Mouse (Mus musculus): ENCODE measurements around the gene Glp2r. TPM values are rescaled to one million over a fixed set of nuclear protein-coding genes. Genes with fewer than 3 reads are reported as not detected.

Glp2r gene
- polyA plus RNA-seq, 1 experiment from 2014 or later, result not detected

GRCm38 (mm10) chr11:67672140-67672539 lies 98.8 kb downstream of the Glp2r start:
- no peaks in the 10 kb centered on the region for H3K36me3 ChIP-seq (ENCODE audit: control insufficient read depth, insufficient read depth, low read length)
- no peak overlapping the region for H3K27ac ChIP-seq (ENCODE audit: low read depth, low read length)
- DNase-seq (ENCODE audit: low spot score), result no peak
- no peak overlapping the region for H3K4me2 ChIP-seq (replicated peaks; ENCODE audit: low read depth, low read length)
- 74% methylated on average over 5 of the region's 5 CpGs for WGBS
- ATAC-seq (ENCODE audit: low FRiP score), result no peak
- H3K4me1 ChIP-seq (replicated peaks; ENCODE audit: control insufficient read depth, insufficient read depth, low read length), result no peaks in the 10 kb centered on the region
- no peak overlapping the region for H3K4me3 ChIP-seq (ENCODE audit: low read depth, low read length)
- no peaks in the 10 kb centered on the region for H3K9me3 ChIP-seq (ENCODE audit: control insufficient read depth, low read length)
- H3K27me3 ChIP-seq (ENCODE audit: control insufficient read depth, insufficient read depth, low read length), result no peaks in the 10 kb centered on the region
- H3K9ac ChIP-seq (ENCODE audit: low read depth, low read length), result no peak overlapping the region

GRCm38 (mm10) chr11:67670031-67670430 lies 100.9 kb downstream of the Glp2r start:
- no peak for ATAC-seq (ENCODE audit: low FRiP score)
- Histone ChIP-seq H3K27ac (ENCODE audit: low read depth, low read length) (no peak overlapping the region), H3K4me3 (ENCODE audit: low read depth, low read length) (no peak overlapping the region), H3K4me2 (replicated peaks; ENCODE audit: low read depth, low read length) (no peak overlapping the region), H3K4me1 (replicated peaks; ENCODE audit: control insufficient read depth, insufficient read depth, low read length) (no peaks in the 10 kb centered on the region), H3K36me3 (ENCODE audit: control insufficient read depth, insufficient read depth, low read length) (no peaks in the 10 kb centered on the region), H3K9ac (ENCODE audit: low read depth, low read length) (no peak overlapping the region), H3K27me3 (ENCODE audit: control insufficient read depth, insufficient read depth, low read length) (no peaks in the 10 kb centered on the region), H3K9me3 (ENCODE audit: control insufficient read depth, low read length) (no peaks in the 10 kb centered on the region)
- no peak for DNase-seq (ENCODE audit: low spot score)
- 95% methylated on average over 6 of the region's 6 CpGs for WGBS

GRCm38 (mm10) chr11:67668460-67669007 lies 102.4 kb downstream of the Glp2r start:
- Histone ChIP-seq H3K27ac (ENCODE audit: low read depth, low read length) (no peak overlapping the region), H3K27me3 (ENCODE audit: control insufficient read depth, insufficient read depth, low read length) (no peaks in the 10 kb centered on the region), H3K9me3 (ENCODE audit: control insufficient read depth, low read length) (no peaks in the 10 kb centered on the region), H3K4me2 (replicated peaks; ENCODE audit: low read depth, low read length) (no peak overlapping the region), H3K4me1 (replicated peaks; ENCODE audit: control insufficient read depth, insufficient read depth, low read length) (no peaks in the 10 kb centered on the region), H3K4me3 (ENCODE audit: low read depth, low read length) (no peak overlapping the region), H3K36me3 (ENCODE audit: control insufficient read depth, insufficient read depth, low read length) (no peaks in the 10 kb centered on the region), H3K9ac (ENCODE audit: low read depth, low read length) (no peak overlapping the region)
- 89% methylated on average over 3 of the region's 3 CpGs for WGBS
- DNase-seq (ENCODE audit: low spot score) (no peak), ATAC-seq (ENCODE audit: low FRiP score) (no peak)

DNA sequence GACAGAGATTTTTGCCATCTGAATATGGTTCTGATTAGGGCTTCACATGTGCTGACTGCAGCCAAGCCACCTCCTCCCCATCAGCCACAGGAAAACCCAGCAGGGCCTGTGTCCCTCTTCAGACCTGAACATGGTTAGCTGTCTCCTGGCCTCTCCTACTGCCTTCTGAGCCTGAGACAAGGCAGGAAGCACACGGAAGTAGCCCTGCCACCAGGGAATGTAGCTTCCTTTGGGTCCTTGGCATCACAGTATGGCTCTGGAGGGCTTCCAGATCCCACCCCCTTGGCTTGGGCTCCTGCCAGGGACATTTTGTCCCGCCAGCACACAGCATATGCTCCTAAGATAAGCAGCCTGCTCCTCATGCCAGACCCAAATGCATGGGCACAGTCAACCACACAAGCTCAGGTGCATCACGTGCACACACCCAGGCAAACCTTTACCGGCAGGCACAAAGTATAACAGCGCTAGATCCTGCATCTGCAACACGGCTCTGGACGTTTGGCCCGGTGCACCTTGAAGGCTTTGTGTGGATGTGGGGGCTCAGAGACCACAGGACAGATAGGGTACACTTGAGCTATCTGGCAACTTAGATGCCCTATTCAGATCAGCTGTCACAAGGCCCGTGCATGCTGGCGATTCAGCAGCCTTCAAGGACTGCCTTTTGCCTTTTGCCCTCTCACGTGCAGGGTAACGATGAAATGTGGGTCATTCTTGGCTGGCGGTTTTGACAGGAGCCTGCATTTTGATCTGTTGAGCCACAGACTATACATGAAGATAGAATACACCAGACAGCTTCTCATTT lies 103.2 kb downstream of the Glp2r start:
- H3K9ac ChIP-seq (ENCODE audit: low read depth, low read length), result no peak overlapping the region
- H3K4me2 ChIP-seq (replicated peaks; ENCODE audit: low read depth, low read length), result no peak overlapping the region
- ATAC-seq (ENCODE audit: low FRiP score) (no peak), DNase-seq (ENCODE audit: low spot score) (no peak)
- no peak overlapping the region for H3K4me3 ChIP-seq (ENCODE audit: low read depth, low read length)
- 84% methylated on average over 13 of the region's 13 CpGs for WGBS
- H3K9me3 ChIP-seq (ENCODE audit: control insufficient read depth, low read length), result no peaks in the 10 kb centered on the region
- H3K36me3 ChIP-seq (ENCODE audit: control insufficient read depth, insufficient read depth, low read length), result no peaks in the 10 kb centered on the region
- H3K27me3 ChIP-seq (ENCODE audit: control insufficient read depth, insufficient read depth, low read length), result no peaks in the 10 kb centered on the region
- H3K27ac ChIP-seq (ENCODE audit: low read depth, low read length), result no peak overlapping the region
- H3K4me1 ChIP-seq (replicated peaks; ENCODE audit: control insufficient read depth, insufficient read depth, low read length), result no peaks in the 10 kb centered on the region

DNA sequence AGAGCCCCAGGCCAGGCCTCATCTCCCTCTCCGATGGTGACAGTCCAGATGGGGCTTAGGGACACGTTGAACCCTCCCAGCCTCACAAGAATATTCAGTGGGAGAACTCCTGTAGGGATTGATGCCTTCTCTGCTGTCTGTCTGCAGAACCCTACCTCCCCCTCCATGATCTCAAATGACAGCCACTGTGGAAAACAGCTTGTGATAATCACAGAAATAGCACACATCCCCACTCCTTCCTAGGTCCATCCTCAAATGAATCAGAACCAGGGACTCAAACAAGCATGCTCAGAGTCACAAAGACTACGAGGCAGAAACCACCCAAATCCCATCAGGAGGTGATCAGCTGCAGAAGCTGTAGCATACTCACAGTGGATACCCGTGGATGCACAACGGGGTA lies 104.8 kb downstream of the Glp2r start:
- Histone ChIP-seq H3K36me3 (ENCODE audit: control insufficient read depth, insufficient read depth, low read length) (no peaks in the 10 kb centered on the region), H3K4me3 (ENCODE audit: low read depth, low read length) (no peak overlapping the region), H3K27ac (ENCODE audit: low read depth, low read length) (no peak overlapping the region), H3K4me1 (replicated peaks; ENCODE audit: control insufficient read depth, insufficient read depth, low read length) (no peaks in the 10 kb centered on the region), H3K4me2 (replicated peaks; ENCODE audit: low read depth, low read length) (no peak overlapping the region), H3K27me3 (ENCODE audit: control insufficient read depth, insufficient read depth, low read length) (no peaks in the 10 kb centered on the region), H3K9me3 (ENCODE audit: control insufficient read depth, low read length) (no peaks in the 10 kb centered on the region), H3K9ac (ENCODE audit: low read depth, low read length) (no peak overlapping the region)
- 82% methylated on average over 5 of the region's 5 CpGs for WGBS
- no peak for ATAC-seq (ENCODE audit: low FRiP score)
- DNase-seq (ENCODE audit: low spot score), result no peak

GRCm38 (mm10) chr11:67664918-67665317 lies 106.0 kb downstream of the Glp2r start:
- Histone ChIP-seq H3K9me3 (ENCODE audit: control insufficient read depth, low read length) (no peaks in the 10 kb centered on the region), H3K4me3 (ENCODE audit: low read depth, low read length) (no peak overlapping the region), H3K9ac (ENCODE audit: low read depth, low read length) (no peak overlapping the region), H3K27ac (ENCODE audit: low read depth, low read length) (no peak overlapping the region), H3K36me3 (ENCODE audit: control insufficient read depth, insufficient read depth, low read length) (no peaks in the 10 kb centered on the region), H3K4me1 (replicated peaks; ENCODE audit: control insufficient read depth, insufficient read depth, low read length) (no peaks in the 10 kb centered on the region), H3K27me3 (ENCODE audit: control insufficient read depth, insufficient read depth, low read length) (no peaks in the 10 kb centered on the region), H3K4me2 (replicated peaks; ENCODE audit: low read depth, low read length) (no peak overlapping the region)
- 86% methylated on average over 6 of the region's 6 CpGs for WGBS
- DNase-seq (ENCODE audit: low spot score), result no peak
- ATAC-seq (ENCODE audit: low FRiP score), result no peak

- H3K9me3 ChIP-seq (ENCODE audit: control insufficient read depth, low read length), result no peaks in the 10 kb centered on the region
- DNase-seq (ENCODE audit: low spot score), result no peak
- no peak overlapping the region for H3K27ac ChIP-seq (ENCODE audit: low read depth, low read length)
- 85% methylated on average over 3 of the region's 3 CpGs for WGBS
- no peak overlapping the region for H3K4me2 ChIP-seq (replicated peaks; ENCODE audit: low read depth, low read length)
- no peak overlapping the region for H3K9ac ChIP-seq (ENCODE audit: low read depth, low read length)
- H3K27me3 ChIP-seq (ENCODE audit: control insufficient read depth, insufficient read depth, low read length), result no peaks in the 10 kb centered on the region
- ATAC-seq (ENCODE audit: low FRiP score), result no peak
- H3K4me3 ChIP-seq (ENCODE audit: low read depth, low read length), result no peak overlapping the region
- H3K4me1 ChIP-seq (replicated peaks; ENCODE audit: control insufficient read depth, insufficient read depth, low read length), result no peaks in the 10 kb centered on the region
- no peaks in the 10 kb centered on the region for H3K36me3 ChIP-seq (ENCODE audit: control insufficient read depth, insufficient read depth, low read length)
These were observed 106.7 kb downstream of the Glp2r start for GRCm38 (mm10) chr11:67664261-67664660.

GRCm38 (mm10) chr11:67663437-67663836 lies 107.5 kb downstream of the Glp2r start:
- H3K9ac ChIP-seq (ENCODE audit: low read depth, low read length), result no peak overlapping the region

DNA sequence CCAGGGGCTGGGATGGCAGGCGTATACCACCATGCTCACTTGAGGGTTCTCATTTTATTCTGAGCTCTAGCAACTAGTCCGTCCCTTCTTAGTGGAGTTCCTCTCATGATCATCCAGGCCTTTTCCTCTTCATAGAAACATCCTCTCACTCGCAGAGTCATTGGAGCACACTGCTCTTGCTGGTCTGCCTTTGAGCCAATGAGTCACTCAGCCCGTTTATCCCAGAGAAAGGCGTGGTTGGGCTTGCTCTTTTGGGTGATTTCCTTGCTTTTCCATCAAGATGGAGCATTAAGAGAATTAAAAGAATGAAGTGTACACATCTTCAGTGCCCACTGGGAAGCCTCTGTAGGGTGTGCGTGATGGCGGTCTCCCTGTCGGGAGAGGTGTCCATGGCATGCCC lies 109.5 kb downstream of the Glp2r start:
- ATAC-seq (ENCODE audit: low FRiP score), result no peak

More at GRCm38 (mm10) chr11:67663437-67663836, 107.5 kb downstream of the Glp2r start:
- Histone ChIP-seq H3K4me3 (ENCODE audit: low read depth, low read length) (no peak overlapping the region), H3K27me3 (ENCODE audit: control insufficient read depth, insufficient read depth, low read length) (no peaks in the 10 kb centered on the region), H3K4me1 (replicated peaks; ENCODE audit: control insufficient read depth, insufficient read depth, low read length) (no peaks in the 10 kb centered on the region), H3K36me3 (ENCODE audit: control insufficient read depth, insufficient read depth, low read length) (no peaks in the 10 kb centered on the region), H3K9me3 (ENCODE audit: control insufficient read depth, low read length) (no peaks in the 10 kb centered on the region), H3K4me2 (replicated peaks; ENCODE audit: low read depth, low read length) (no peak overlapping the region), H3K27ac (ENCODE audit: low read depth, low read length) (no peak overlapping the region)
- ATAC-seq (ENCODE audit: low FRiP score), result no peak
- no peak for DNase-seq (ENCODE audit: low spot score)
- WGBS, result 92% methylated on average over 4 of the region's 4 CpGs

More for the DNA sequence above, 109.5 kb downstream of the Glp2r start:
- no peaks in the 10 kb centered on the region for H3K4me1 ChIP-seq (replicated peaks; ENCODE audit: control insufficient read depth, insufficient read depth, low read length)
- H3K4me2 ChIP-seq (replicated peaks; ENCODE audit: low read depth, low read length), result no peak overlapping the region
- no peak overlapping the region for H3K4me3 ChIP-seq (ENCODE audit: low read depth, low read length)
- DNase-seq (ENCODE audit: low spot score), result no peak
- H3K36me3 ChIP-seq (ENCODE audit: control insufficient read depth, insufficient read depth, low read length), result no peaks in the 10 kb centered on the region
- H3K9ac ChIP-seq (ENCODE audit: low read depth, low read length), result no peak overlapping the region
- WGBS, result 92% methylated on average over 8 of the region's 8 CpGs
- H3K27me3 ChIP-seq (ENCODE audit: control insufficient read depth, insufficient read depth, low read length), result no peaks in the 10 kb centered on the region
- no peaks in the 10 kb centered on the region for H3K9me3 ChIP-seq (ENCODE audit: control insufficient read depth, low read length)
- no peak overlapping the region for H3K27ac ChIP-seq (ENCODE audit: low read depth, low read length)
